Mouse (Mus musculus) T-helper 2 cell (primary cell): Measurements from ENCODE around the gene Rnf220.

Experiments used
- in situ Hi-C: fragments of 300-600 bp; cut with MboI, MseI; formaldehyde crosslinking; loops from one replicate; pipeline ENCODE4 v1.15.1; 2025; ENCODE audit warnings: high pct_unique_total_duplicates

Gene Rnf220

GRCm38 (mm10) chr4:117438064-117438463 is 58.8 kb downstream of the Rnf220 start:
- in situ Hi-C loops: no loop called here

DNA sequence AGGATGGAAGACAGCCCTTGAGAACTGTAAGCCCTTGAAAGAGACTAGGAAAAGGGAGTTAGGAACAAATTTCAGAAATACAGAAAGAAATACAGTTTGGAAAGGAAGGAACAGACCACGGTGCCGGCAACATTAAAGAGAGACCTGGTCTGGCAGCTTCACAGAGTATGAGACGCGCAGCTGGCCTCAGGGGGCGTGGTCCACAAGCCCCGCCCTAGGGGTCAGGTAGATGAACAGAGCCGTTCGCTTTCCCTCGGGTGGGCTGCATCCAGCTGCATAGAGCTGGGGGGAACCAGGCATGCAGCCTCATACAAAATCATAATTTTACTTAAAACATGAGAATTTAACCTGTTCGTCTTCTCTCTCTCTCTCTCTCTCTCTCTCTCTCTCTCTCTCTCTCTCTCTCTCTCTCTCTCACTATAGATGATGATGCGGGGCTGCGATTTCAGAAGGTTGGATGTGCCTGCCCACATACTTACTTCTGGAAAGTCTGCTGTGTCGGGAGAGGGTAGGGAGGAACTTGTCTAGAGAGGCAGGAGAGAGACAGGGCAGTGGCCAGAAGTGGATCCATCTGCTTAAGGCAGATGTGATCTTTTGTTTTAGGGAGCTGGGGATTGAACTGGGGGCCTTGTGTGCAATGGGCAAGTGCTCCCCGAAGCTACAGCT is 59.7 kb downstream of the Rnf220 start:
- in situ Hi-C loops: no loop called here

- in situ Hi-C loops: no loop called here
These were observed 62.5 kb downstream of the Rnf220 start for GRCm38 (mm10) chr4:117434336-117434735.

DNA sequence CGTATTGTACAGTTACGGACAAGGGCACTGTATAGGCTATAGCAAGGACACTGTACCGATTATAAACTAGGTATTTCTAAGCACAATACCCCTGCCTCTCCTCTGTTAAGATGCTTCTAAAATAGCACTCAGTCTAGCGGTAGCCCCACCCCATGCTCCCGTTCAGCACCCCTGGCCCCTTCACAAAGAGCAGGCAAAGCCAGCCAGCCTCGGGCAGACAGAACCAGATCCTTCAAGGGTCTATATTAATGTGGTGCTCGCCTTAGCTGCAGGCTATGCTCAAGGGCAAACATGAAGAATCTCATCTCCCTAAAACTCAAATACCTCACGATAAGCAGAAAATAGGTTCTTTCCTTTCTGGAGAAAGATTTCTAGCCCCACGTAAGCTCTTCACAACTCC is 67.2 kb downstream of the Rnf220 start:
- in situ Hi-C loops: no loop called here

- in situ Hi-C loops: no loop called here
These were observed 69.3 kb downstream of the Rnf220 start for GRCm38 (mm10) chr4:117427540-117427939.

DNA sequence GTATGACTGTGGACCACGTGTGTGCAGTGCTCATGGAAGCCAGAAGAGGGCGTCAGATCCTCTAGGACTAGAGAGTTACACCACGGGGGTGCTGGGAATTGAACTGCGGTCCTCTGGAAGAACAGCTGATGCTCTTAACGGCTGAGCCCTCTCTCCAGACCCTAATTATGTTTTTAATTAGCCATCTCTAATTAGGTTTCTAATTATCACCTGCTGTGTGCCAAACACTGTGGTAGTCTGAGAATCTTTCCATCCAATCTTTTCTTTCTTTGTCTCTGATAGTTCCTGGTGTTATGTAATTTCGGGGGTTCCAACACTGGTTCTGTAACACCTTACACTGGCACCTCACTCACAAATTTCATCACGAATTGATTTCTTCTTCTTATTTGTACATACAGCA is 75.8 kb downstream of the Rnf220 start:
- in situ Hi-C loops: no loop called here

GRCm38 (mm10) chr4:117416827-117417226 is 80.0 kb downstream of the Rnf220 start:
- in situ Hi-C loops: no loop called here

GRCm38 (mm10) chr4:117410049-117410410 is 86.8 kb downstream of the Rnf220 start:
- in situ Hi-C loops: no loop called here

DNA sequence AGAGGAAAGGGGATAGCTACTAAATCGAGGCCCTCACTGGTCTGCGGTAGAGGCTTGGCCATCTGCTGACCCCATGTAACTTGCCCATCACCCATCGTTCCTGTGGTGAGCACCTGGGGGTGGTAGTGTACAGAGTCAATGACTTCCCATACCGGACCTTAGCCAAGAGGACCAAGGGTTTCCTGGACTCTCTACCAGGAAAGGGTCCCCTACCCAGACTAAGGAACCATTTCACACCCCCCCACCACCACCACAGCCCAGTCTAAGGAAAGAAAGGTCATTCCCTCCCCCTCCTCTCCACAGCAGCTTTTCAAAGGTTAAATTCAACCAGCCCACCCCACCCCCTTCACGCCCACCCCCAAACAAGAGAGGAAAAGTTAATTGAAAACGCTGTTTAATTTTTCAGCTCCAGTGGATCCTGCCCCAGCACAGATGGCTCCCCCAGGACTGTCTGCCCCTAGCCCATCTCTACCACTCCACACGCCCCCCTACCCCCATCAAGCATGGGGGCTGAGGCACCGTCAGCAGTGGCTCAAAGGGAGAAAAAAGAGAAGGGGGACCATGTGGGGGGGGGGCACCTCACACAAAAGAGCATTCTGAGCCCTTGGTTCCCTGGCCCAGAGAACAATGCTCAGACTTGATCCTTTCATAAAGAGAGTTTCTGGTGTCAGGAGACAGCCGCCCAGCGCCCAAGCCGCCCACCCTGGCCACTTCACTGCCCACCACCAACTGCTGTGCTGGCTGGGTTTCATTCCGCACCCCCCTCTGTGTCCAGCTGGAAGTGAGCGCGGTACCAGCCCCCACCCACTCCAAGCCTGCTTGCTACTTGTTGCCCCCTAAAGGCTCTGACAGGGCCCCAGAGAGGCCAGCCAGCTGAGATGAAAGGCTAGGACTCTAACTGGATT is 87.5 kb downstream of the Rnf220 start:
- in situ Hi-C loops: no loop called here

DNA sequence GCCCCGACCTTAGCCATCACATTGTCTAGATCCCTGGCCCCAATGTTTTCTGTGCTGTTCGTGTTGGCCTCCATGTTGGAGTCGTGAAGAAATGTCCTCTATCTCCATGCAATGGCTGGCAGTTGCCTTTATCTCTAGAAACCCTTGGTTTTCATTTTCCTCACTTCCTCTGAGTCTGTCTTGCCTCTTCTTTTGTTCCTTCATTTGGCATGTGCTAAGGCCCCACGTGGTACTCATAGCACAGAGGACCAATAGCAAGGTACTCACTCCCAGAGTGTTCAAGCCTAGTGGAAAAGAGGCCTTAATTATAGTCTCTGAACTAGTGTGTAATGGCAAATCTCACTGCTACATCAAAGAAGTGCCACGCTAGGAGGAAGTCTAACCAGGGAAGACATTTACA is 88.9 kb downstream of the Rnf220 start:
- in situ Hi-C loops: no loop called here

- in situ Hi-C loops: no loop called here
These were observed 90.9 kb downstream of the Rnf220 start for GRCm38 (mm10) chr4:117405999-117406398.

- in situ Hi-C loops: no loop called here
These were observed 91.6 kb downstream of the Rnf220 start for GRCm38 (mm10) chr4:117405211-117405610.

- in situ Hi-C loops: no loop called here
These were observed 93.4 kb downstream of the Rnf220 start for GRCm38 (mm10) chr4:117403411-117403810.

GRCm38 (mm10) chr4:117397128-117397527 is 99.7 kb downstream of the Rnf220 start:
- in situ Hi-C loops: no loop called here

- in situ Hi-C loops: no loop called here
These were observed 103.8 kb downstream of the Rnf220 start for GRCm38 (mm10) chr4:117393027-117393426.

DNA sequence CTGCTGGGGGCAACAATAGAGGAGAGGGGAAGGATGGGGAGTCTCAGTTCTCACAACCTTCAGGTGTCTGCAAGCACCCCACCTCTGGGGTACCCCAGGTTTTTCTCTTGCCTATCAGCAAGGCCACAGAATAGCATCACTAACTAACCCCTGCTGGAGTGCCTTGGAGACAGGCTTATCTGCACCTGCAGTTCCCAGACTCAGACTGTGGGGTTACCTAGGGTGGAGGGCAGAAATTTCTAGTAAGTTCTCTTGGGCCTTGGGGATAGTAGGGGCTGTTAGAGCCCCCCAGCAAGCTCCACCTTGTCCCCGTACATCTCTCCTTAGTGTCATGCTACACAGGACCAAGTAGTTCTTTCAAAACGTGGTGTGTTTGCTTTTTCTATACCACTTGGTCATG is 104.5 kb downstream of the Rnf220 start:
- in situ Hi-C loops: no loop called here

DNA sequence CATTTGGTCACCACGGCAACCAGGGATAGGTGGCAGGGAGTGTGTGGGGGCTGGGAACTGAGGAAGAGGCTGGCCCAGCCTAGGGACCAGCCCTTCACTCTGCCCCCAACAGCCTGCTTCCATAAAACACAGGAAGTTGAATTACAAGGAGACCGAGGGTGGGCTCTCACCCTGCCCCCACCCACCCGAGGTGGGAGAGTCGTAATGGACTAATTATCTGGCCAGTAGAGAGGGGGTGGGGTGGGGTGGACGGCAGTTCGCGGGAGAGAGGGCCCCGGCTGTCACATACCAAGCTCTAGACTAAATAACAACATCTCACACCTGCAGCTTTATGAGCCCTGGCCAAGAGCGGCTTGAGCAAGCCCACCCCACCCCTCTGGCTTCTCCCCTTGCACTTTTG is 104.9 kb downstream of the Rnf220 start:
- in situ Hi-C loops: no loop called here

GRCm38 (mm10) chr4:117390850-117391795 is 105.7 kb downstream of the Rnf220 start:
- in situ Hi-C loops: no loop called here

GRCm38 (mm10) chr4:117389264-117390054 is 107.4 kb downstream of the Rnf220 start:
- in situ Hi-C loops: no loop called here

DNA sequence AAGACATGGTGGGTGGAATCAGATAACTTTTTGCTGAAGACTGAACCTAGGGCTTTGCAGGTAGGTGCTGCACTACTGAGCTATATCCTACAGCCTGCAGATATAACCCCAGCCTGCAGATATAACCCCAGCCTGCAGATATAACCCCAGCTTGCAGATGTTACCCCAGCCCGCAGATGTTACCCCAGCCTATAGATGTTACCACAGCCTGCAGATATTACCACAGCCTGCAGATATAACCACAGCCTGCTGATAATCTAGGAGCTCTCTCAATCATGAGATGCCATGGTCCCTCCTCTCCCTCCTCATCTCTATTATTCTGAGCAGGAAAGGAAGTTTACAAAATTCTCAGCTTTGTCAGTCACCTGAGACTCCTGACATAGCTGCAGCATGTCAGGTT is 111.6 kb downstream of the Rnf220 start:
- in situ Hi-C loops: no loop called here

DNA sequence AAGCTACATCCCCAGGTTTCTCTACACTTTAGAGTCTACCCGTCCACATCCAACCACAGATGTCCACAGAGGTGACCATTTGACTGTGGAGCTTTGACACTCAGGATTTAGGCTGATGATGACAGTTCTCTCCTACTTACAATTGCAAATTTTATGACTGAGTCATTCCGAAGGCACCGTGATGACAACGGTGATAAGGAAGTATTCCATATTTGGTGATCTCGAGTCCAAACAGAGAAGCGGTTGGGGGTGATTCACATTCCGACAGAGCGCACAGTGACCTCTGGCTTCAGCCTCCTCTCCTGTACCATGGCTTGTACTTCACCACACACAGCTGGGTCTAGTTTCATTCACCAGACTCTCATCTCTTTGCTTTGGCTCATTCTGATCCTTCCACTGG is 115.0 kb downstream of the Rnf220 start:
- in situ Hi-C loops: no loop called here
